Mouse (Mus musculus): ENCODE measurements around the gene Ethe1. TPM values are rescaled to one million over a fixed set of nuclear protein-coding genes. Genes with fewer than 3 reads are reported as not detected.
"Not testable (repeated sequence)": the region's sequence is repeated elsewhere in the genome, so short reads cannot be mapped to it uniquely, and the experiment has no call there.

Gene Ethe1
- total RNA-seq, 2 experiments from 2014 or later: 9.5 to 22.3 TPM

DNA sequence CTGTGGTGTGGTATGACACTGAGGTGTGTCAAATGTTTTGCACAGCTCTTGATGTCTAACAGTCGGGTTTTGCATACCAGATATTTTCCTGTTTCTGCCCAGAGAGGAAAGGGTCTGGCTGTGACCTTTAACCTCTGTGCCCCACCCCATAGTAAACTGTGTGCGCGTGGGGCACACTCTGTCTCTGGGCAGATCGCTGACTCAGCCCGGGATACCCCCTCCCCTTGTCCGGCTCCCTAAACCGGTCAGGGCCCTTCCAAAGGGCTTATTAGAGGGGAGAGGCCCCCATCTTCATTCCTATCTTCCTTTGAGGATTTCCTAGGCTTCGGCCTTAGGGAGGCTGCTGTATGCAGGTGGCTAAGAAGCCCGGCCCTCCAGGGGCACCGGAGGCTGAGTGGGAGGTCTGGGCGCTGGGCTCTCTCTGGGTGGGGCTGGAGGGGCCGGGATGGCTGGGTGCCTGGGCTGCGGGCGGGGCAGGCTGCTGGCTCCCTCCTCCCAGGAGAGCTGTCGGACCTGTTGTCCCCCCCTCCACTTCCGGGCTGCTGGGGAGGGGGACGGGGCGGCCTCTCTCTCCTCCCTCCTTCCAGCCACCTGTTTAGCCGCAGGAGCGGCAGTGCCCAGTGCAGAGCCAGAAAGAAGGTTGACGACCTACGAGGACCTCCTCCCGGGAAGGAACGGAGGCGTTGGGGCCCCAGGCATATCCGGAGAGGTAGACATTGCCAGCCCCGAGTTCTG is 23.0 kb downstream of the Ethe1 start, which contains the start of gene Phldb3:
Gene Phldb3, plus strand, starts transcription at position 620 of the 735 bp plus-strand sequence.
- no peak for ATAC-seq (replicated peaks; ENCODE audit: low FRiP score, poor library complexity, severe bottlenecking)

GRCm38 (mm10) chr7:24610879-24611494 is 23.6 kb downstream of the Ethe1 start:
- peak; percentile 96 for ATAC-seq (replicated peaks; ENCODE audit: low FRiP score, poor library complexity, severe bottlenecking)

DNA sequence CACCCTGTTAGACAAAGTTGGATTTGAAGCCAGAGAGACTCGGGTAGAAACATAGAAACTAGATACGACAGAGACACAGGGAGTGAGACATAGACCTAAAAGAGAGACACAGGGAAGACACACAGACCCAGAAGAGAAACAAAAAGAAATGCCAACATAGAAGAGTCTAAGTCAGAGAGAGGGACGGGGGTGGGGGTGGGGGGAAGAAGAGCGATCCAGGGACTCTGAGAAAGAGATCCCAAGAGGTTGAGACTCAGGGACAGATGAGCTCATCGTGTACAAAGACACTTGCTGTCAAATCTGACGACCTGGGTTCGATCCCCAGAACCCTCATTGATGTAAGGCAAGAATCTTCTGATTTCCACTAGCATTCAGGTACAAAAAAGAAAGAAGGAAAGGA is 24.4 kb downstream of the Ethe1 start:
- no peak for ATAC-seq (replicated peaks; ENCODE audit: low FRiP score, poor library complexity, severe bottlenecking)

GRCm38 (mm10) chr7:24612308-24612910 is 25.1 kb downstream of the Ethe1 start:
- no peak for ATAC-seq (replicated peaks; ENCODE audit: low FRiP score, poor library complexity, severe bottlenecking)

DNA sequence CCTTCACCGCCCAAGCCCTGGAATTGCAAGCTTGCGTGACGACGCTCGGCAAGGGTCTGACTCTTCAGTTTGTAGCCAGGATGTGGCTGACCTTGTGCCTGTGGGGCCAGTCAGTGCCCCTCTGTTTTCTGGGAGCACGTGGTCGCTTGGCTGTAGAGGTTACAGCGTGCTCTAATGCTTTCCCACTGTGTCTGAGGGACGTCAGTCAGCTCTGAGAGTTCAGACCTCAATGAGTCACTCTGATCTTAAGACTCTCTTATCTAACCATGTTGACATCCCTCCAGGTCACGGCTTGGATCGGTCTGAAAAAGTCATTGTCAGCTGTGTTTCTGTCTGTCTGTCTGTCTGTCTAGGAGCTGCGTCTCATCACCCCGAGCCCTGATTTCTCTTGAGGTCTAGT is 27.5 kb downstream of the Ethe1 start:
- no peak for ATAC-seq (replicated peaks; ENCODE audit: low FRiP score, poor library complexity, severe bottlenecking)

GRCm38 (mm10) chr7:24617763-24618162 is 30.4 kb downstream of the Ethe1 start:
- no peak for ATAC-seq (replicated peaks; ENCODE audit: low FRiP score, poor library complexity, severe bottlenecking)

DNA sequence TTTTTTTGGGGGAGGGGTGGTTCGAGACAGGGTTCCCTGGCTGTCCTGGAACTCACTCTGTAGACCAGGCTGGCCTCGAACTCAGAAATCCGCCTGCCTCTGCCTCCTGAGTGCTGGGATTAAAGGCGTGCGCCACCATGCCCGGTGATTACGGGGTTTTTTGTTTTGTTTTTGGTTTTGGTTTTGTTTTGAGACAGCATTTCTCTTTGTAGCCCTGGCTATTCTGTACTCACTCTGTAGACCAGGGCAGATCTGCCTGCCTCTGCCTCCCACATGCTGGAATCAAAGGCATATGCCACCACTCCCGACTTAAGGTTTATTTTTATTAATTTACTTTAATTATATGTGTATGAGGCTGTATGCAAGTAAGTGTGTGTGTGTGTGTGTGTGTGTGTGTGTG is 31.0 kb downstream of the Ethe1 start:
- not testable (repeated sequence) for ATAC-seq (replicated peaks; ENCODE audit: low FRiP score, poor library complexity, severe bottlenecking)

- ATAC-seq (replicated peaks; ENCODE audit: low FRiP score, poor library complexity, severe bottlenecking): no peak
Observed at GRCm38 (mm10) chr7:24619671-24620397, 32.5 kb downstream of the Ethe1 start.

- no peak for ATAC-seq (replicated peaks; ENCODE audit: low FRiP score, poor library complexity, severe bottlenecking)
Observed at GRCm38 (mm10) chr7:24621193-24621592, 33.9 kb downstream of the Ethe1 start.

- no peak for ATAC-seq (replicated peaks; ENCODE audit: low FRiP score, poor library complexity, severe bottlenecking)
Observed at GRCm38 (mm10) chr7:24622967-24623366, 35.6 kb downstream of the Ethe1 start.

GRCm38 (mm10) chr7:24628685-24629610 is 41.6 kb downstream of the Ethe1 start:
- ATAC-seq (replicated peaks; ENCODE audit: low FRiP score, poor library complexity, severe bottlenecking): peak; percentile 90

GRCm38 (mm10) chr7:24629672-24630071 is 42.3 kb downstream of the Ethe1 start:
- no peak for ATAC-seq (replicated peaks; ENCODE audit: low FRiP score, poor library complexity, severe bottlenecking)

- ATAC-seq (replicated peaks; ENCODE audit: low FRiP score, poor library complexity, severe bottlenecking): no peak
Observed at GRCm38 (mm10) chr7:24630116-24630880, 43.0 kb downstream of the Ethe1 start.

- ATAC-seq (replicated peaks; ENCODE audit: low FRiP score, poor library complexity, severe bottlenecking): no peak
Observed at GRCm38 (mm10) chr7:24636264-24636663, 48.9 kb downstream of the Ethe1 start, which contains the start of gene Lypd3. Gene Lypd3 (plus strand): TSS chr7:24636550.

- ATAC-seq (replicated peaks; ENCODE audit: low FRiP score, poor library complexity, severe bottlenecking): no peak
Observed at GRCm38 (mm10) chr7:24637046-24637445, 49.7 kb downstream of the Ethe1 start.

GRCm38 (mm10) chr7:24638026-24638856 is 50.9 kb downstream of the Ethe1 start:
- ATAC-seq (replicated peaks; ENCODE audit: low FRiP score, poor library complexity, severe bottlenecking): no peak

- ATAC-seq (replicated peaks; ENCODE audit: low FRiP score, poor library complexity, severe bottlenecking): no peak
Observed at GRCm38 (mm10) chr7:24640450-24640849, 53.1 kb downstream of the Ethe1 start.

DNA sequence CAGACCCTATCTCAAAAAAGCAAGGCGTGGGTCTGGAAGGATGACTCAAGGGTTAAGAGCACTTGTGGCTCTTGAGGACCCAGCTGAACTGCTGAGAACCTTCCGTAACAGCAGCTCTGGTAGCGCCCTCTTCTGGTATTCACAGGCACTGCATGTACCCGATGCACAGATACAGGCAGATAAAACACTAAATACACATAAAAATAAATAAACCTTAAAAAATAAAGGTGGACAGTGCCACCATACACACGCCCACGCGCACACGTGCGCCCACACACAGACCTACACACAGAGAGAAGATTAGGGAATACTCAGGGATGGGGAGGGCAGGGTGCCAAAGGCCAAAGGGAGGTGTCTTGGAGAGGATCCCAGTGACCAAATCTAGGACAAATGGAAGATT is 55.1 kb downstream of the Ethe1 start:
- ATAC-seq (replicated peaks; ENCODE audit: low FRiP score, poor library complexity, severe bottlenecking): no peak
